Mouse (Mus musculus) left cerebral cortex, postnatal 10 days (tissue): ENCODE measurements around the gene Pan3. TPM values are rescaled to one million over a fixed set of nuclear protein-coding genes. Genes with fewer than 3 reads are reported as not detected.

Experiments used
- DNase-seq, 2 experiments: peaks; one replicate each; pipeline ENCODE4 v3.0.0; 2021 to 2022; ENCODE audit warnings: low spot score in 2 of 2, mixed read lengths in 1 of 2; ENCODE audit errors: extremely low spot score in 1 of 2
- intact Hi-C: fragments of 180-260 bp; cut with DNase I; formaldehyde crosslinking; loops from one replicate; pipeline ENCODE4 v1.15.1; 2025
- total RNA-seq, 2 experiments: library from RNA; stranded (reverse); gene quantifications; 2 replicates each; pipeline ENCODE4 v1.2.3; 2021

Gene Pan3
- total RNA-seq, 2 experiments from 2014 or later: 85.0 to 96.8 TPM

DNA sequence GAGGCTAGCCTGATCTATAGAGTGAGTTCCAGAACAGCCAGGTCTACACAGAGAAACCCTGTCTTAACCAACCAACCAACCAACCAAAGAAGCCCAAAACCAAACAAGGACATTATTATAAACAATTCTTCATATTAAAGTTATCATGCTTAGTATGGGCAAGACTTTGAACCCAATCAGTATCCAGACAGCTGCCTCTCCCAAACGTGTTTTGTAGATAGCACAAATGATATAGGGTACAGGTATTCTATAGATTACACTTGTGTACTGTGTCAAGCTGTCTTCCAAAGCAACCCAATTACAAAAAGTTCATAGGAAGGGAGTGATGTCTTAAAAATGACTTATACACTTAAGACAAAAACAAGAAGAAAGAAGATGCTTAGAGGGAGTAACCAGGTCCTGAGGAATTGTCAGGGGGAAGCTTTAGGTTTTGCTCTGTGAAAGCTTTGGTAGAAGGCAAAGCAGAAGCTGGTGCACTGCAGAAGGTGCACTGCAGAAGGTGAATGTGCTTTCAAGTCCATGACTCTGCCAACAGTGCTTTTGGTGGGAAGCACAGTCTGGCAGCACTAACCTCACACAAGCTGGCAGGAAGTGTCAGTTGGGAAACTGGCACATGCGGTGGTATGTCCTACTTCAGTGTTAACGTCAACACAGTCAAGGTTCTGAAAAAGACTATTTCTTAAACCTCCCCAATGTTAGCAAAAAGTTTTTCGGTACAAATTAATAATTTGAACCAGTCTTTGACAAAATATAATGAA lies 3.7 kb upstream of the Pan3 start:
- intact Hi-C loops: loop anchor here (10.0 kb wide), 1 partner anchor 109 kb away; no protein-coding TSS in a partner anchor
- DNase-seq: no peak

DNA sequence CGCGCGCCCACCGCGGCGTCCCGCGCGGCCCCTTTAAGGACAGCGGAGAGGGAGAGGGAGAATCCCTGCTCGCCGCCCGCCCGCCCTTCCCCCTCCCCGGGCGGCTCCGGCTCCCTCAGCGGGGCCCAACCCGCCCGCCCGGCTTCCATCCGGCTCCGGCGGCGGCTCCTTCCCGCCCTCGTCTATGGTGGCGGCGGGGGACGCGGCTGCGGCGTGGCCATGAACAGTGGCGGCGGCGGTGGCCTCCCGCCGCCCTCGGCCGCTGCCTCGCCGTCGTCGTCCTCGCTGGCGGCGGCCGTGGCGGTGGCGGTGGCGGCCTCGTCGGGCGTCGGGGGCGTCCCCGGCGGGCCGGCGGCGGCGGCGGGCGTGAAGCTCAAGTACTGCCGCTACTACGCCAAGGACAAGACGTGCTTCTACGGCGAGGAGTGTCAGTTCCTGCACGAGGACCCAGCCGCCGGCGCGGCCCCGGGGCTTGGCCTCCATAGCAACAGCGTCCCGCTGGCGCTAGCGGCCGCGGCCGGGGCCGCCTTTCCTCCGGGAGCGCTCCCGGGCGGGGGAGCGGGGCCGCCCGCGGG lies 487 bp downstream of the Pan3 start:
- intact Hi-C loops: no loop called here
- DNase-seq: peak in 1 of 2 experiments; percentile 81

DNA sequence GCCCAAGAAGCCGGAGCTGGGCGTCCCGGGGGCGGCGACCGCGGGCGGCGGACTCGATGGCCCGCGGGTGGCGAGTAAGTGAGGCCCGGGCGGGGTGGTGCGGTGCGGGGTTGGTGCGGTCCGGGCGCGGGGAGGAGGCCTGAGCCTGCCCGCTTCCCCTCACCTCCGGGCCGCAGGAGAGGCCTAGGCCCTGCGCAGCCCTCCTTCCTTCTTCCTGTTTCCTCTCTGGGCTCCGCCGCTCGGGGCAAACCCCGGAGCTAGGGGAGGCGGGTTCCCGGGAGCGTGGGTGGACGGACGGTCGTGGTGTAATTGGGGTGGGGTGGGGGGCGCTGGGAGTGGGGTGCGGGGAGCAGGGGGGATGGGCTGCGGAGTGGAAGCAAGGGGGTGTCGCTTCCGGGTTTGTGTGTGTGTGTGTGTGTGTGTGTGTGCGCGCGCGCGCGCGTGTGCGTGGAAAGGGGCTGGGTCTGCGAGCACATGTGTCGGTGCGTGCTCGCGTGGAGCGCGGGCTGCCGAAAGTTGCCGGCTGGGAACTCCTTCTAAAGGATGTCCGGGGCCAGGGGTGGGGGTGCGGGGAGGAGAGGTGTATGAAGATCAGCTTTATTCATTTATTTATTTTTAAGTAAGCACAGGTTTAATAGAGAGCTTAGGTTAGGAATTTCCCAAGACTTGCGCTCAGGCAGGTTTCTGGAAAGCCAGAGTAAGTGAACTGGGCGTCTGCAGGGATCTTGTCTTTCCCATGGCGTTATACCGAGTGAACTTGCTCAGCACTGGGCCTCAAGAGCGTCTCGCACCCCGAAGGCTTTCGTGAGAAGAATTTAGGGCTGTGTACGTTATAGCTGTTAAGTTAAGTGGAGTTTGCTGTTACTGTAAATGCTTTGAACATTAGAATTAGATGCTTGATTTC lies 1.2 kb downstream of the Pan3 start:
- intact Hi-C loops: no loop called here
- DNase-seq: peak; percentile 71 to 90

DNA sequence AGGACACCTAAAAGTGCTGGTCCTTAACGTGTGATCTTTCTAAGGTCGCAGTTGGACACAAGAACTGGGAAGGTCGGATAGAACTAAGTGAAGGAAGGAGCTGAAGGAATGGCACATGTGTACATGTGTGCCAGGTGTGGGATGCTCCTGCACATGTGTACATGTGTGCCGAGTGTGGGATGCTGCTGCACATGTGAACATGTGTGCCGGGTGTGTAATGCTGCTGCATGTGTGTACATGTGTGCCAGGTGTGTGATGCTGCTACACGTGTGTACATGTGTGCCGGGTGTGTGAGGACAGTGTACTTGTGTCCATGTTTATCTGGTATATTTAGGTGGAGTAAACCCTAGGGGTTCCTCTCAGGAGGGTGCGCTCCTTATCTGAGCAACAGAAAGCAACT lies 3.0 kb downstream of the Pan3 start:
- DNase-seq: no peak
- intact Hi-C loops: no loop called here

DNA sequence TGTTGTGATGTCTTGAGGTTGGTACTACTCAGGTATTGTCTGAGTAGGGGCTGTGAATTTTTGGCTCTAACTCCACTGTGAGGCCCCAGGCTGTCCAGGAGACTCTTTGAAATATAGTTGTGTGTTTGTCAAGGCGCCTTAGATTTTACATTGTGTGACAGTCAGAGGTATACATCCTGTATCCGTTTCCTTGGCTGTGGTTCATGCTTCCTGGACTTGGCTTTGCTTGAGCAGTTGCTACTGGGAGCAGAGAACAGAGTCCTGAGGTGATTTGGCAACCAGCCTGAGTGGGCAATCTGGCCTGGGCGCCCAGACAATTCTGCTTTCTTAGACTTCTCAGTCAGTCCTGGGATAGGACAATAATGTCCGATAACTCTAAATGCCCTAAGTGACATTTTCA lies 5.3 kb downstream of the Pan3 start:
- peak in 1 of 2 experiments; percentile 79 for DNase-seq
- intact Hi-C loops: no loop called here

DNA sequence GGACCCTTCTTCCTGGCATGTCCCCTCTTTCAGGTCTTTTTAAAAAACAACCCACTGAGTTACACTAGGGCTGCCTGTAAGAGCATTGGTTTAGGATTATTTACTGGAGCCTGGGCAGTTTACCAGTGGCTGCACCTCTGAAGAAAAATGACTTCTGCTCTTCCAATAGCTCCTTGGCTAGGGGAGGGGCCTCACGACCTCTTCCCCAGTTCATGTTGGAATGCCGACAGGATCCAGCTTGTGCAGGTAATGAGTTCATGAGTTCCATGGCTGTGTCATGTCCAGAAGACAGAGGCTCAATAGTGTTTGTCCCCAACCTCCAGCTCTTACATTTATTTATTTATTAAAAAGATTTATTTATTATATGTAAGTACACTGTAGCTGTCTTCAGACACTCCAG lies 5.8 kb downstream of the Pan3 start:
- DNase-seq: no peak
- intact Hi-C loops: no loop called here

DNA sequence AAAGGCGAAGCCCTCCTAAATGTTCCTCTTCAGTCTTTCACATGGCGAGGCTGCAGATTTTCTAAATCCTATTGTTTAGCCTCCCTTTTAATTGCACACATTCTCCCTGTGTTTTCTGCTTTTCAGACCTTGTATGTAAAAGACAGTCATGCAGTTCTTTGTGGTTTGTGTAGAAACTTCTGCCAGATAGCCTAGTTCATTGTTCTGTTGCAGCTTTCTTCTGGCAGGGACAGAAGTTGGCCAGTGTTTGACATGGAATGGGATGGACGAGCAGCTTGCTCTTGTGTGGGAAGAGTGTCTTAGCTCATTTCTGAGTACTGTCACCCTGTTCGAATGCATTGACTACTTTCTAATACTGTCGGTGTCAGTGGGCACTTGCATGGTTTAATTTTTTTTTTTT lies 6.5 kb downstream of the Pan3 start:
- intact Hi-C loops: no loop called here
- DNase-seq: no peak

DNA sequence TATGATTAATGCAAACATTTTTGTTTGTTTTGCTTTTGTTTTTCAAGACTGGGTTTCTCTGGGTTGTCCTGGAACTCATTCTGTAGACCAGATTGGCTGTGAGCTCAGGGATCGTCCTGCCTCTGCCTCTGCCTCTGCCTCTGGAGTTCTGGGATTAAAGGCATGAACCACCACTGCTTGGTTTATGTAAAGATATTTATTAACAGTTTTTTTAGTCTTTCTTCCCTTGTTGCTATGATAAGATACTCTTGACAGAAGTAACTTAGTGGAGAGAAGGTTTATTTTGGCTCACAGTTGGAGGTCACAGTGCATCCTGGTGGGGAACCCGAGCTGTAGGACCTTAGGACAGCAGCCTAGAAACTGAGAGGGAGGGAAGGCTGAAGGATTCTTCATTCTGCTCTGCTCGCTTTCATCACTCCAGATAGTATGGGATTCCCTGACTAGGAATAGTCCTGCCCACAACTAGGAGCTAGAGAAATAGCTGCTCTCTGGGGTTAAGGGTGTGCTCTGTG lies 11.1 kb downstream of the Pan3 start:
- DNase-seq: no peak
- intact Hi-C loops: no loop called here

DNA sequence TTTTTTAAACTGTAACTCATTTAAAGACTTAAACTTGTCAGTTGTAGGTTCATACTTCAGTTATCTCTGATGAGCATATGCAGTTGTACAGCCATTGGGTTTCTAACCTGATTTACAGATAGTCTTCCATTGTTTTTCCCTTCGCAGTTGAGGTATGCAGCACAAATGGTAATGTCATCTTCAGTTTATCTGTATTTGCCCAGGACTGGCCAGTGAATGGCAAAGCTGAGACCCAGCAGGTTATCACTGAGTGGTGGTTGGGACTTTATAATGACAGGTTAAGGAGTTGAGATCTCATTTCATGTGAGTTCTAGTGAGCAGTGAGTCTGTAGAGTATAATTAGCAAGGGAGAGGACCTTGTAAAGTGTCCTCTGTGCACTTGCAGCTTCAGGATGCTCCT lies 12.0 kb downstream of the Pan3 start:
- no peak for DNase-seq
- intact Hi-C loops: no loop called here

DNA sequence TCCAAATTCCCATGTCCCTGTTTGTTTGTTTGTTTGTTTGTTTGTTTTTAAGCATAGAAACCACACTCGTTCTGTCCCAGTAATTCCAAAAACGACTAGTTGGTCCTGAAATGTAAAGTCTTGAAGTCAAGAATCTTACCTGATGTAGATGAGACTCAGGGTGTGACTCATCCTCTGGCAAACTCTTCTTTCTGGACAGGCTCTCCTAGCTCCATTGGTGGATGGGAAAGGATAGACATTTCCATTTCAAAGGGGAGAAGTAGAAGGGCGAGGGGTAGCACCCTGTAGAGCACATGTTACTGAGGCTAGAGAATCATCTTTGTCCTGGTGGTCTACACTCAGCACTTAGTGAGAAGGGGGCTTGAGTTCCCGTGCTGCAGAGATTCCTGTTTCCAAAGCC lies 12.8 kb downstream of the Pan3 start:
- no peak for DNase-seq
- intact Hi-C loops: no loop called here

DNA sequence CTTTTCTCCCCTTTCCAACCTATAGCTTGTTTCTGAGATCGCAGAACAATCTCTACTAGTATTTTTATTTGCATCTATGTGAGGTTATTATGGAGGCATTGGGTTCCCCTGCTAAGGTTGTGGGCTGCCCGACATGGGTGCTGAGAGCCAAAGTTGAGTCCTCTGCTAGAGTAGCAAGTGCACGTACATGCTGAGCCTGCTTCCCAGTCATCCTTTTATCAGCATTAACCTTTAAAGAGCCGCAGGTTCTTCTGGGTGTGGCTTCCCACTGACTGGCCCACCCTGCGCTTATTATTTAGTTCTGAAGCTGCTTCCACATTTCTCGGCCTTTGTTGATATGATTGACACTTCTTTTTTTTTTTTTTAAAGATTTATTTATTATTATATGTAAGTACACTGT lies 14.3 kb downstream of the Pan3 start:
- intact Hi-C loops: no loop called here
- no peak for DNase-seq

DNA sequence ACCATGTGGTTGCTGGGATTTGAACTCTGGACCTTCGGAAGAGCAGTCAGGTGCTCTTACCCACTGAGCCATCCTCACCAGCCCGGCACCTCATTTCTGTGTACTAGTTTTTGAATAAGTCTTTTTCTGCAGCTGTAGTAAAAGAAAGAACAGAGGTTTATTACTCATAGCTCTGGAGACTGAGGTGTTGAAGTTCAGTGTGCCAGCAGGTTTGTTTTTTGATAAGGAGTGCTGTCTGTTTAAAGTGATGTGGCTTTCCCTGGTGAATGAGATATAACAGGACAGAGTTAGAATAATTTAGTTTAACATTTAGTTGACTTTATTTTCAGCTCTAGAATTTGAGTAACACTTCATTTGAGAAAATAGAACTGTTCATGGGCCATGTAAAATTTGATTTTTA lies 14.8 kb downstream of the Pan3 start:
- DNase-seq: no peak
- intact Hi-C loops: no loop called here

DNA sequence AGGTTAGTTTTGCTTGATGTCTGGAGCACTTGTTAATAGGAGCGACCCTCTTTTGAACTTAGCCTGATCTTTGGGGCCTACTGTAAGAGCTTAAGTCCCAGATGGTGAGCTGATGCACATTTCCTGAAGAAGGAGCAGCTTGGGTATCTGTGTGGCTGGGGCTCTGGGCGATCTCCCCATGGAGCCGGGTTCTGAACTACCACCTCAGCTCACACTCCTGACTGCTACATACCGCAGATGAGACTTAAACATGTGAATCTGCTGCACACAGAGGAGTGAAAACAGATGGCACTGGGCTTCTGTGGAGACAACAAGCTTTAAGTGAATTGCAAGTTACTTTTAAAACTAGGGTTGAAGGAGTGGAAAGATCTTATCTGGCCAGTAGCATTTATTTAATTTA lies 15.3 kb downstream of the Pan3 start:
- DNase-seq: no peak
- intact Hi-C loops: no loop called here

DNA sequence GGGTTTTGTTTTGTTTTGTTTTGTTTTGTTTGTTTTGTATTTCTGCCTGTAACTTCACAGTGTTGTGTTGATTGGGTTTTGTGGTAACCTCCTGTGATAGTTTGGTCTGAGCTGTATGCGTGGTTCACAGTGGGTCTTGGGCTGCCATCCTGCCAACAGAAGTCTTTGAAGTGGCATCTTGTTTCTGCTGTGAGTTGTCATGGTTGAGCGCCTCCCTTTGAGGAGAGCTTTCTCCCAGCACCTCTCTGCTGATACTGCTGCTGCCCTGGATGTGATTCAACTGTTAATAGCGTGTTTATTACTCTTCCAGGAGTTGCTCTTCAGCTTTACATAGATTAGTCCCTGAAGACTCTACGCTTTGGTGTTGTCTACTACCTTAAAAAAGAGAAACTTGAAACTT lies 18.6 kb downstream of the Pan3 start:
- DNase-seq: no peak
- intact Hi-C loops: no loop called here

DNA sequence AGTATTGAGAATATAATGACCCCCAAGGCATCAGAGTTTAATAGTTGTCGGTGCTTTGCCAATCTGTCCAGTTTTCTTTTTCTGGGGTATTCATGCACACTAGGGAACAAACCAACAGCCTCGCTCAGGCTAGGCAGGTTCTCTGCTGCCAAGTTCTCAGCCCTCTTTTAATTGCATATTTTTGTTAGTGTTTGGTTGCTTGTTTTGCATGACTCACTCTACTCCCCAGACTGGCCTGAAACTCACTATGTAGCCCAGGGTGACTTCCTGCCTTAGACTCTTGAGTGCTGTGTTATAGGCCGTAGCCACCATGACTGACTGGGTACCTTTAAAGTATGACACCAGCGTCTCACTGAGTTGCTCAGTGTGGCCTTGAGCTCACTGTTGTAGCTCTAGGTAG lies 19.0 kb downstream of the Pan3 start:
- intact Hi-C loops: no loop called here
- no peak for DNase-seq

DNA sequence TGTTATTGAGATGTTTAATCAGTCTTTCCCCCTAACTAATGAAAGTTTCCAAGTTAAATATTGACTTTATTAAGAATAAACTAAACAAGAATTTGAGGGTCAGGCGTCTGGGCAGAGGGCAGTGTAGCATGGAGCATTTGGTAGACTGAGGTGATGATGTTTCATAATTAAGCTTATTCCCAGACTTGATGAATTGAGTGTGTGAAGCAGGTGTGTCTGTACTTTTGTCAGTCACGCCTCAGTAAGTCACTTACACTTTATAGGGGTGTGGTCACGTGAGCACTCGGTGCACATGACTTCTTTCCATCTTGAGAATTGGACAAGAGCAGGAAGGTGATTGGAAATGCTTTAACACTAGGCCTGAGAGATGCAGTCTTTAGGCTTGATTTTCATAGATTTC lies 26.5 kb downstream of the Pan3 start:
- DNase-seq: no peak
- intact Hi-C loops: no loop called here

DNA sequence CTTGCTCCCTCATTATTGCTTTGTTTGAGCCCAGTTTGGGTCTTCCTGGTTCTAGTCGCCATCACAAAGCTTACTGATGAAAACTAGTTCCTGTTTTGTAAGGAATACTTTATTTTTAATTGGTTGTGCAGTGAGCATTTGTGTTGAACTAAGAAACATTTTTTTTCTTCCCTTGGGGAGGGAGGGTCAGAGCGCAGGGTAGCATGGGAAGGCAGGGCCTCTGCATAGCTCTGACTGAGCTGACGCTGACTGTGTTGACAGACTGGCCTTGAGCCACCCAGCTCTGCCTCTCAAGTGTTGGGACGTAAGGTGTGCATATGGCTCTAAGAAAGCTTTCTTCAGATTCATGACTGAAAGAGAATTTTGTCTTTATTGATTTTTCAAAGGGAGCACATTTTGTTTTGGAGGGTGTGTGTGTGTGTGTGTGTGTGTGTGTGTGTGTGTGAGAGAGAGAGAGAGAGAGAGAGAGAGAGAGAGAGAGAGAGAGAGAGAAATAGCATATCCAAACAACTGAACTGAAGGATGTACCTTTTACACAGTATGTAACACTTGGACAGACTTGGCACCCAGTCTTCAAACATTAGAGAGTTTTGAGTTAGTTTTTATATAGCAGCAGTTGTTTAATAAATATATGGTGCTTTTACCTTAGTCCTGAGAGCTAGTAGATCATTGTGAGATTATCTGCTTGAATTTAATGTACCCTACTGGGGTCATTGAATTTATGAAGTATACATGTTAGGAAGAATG lies 30.0 kb downstream of the Pan3 start:
- DNase-seq: no peak

DNA sequence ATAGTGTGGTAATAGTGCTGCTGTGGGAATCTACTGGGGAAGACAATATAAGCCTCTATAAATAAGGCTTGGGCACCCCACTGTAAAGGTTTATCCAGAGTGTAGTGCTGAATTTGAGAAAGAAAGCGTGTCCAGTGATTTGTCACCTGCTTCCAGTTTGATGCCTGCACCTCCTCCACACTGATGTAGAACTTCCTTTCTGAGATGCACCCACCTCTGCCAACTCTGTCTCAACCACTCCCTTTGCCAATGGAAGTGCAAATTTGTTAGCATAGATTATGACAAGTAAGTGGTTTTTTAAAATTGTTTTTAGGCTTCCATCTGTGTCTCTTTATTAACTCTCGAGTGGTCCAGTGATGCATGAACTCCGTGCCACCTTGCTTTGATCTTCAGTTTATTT lies 33.3 kb downstream of the Pan3 start:
- intact Hi-C loops: no loop called here
- DNase-seq: no peak

More for the DNA sequence above, 30.0 kb downstream of the Pan3 start:
- intact Hi-C loops: no loop called here

DNA sequence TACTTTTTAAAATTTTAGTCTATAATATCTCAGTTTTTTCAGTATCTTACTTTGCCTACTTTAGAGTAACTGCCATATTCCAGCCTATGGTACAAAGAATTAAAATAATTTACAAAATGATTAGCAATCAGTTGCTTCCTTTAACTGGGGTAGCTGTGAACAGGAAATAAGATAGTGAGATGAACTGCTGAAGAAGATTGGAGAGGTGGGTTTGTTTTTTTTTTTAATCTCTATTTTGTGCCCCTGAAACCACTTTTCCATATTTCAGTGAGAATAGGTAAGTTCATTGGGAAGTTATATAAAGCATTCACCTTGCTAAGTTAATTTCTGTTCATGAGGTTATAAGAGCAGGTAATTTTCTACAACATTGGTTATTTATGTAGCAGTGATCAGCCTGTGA lies 36.4 kb downstream of the Pan3 start:
- DNase-seq: no peak
- intact Hi-C loops: no loop called here
